Mouse (Mus musculus) G1E (cell line): Measurements from ENCODE around the gene Iqschfp. TPM values are rescaled to one million over a fixed set of nuclear protein-coding genes. Genes with fewer than 3 reads are reported as not detected.

Experiments
- ATAC-seq: 2 replicates; pipeline ENCODE4 v1.8.0; 2016; ENCODE audit warnings: mild to moderate bottlenecking; ENCODE audit not compliant: insufficient number of reproducible peaks, poor library complexity, low FRiP score, severe bottlenecking; ENCODE audit errors: extremely low read depth
- DNase-seq: peaks from one replicate; pipeline ENCODE4 v3.0.0; 2012; ENCODE audit warnings: low spot score
- H3K27me3 ChIP-seq: 2 replicates; pipeline ENCODE4 v1.6.1; 2012; ENCODE audit warnings: mild to moderate bottlenecking, low read length, inconsistent platforms; ENCODE audit not compliant: insufficient read depth
- H3K36me3 ChIP-seq: replicated peaks from 2 replicates; pipeline ENCODE3; 2012; ENCODE audit warnings: mild to moderate bottlenecking, inconsistent platforms
- H3K4me1 ChIP-seq: 2 replicates; pipeline ENCODE4 v1.6.1; 2012; ENCODE audit warnings: low read depth, low read length, inconsistent platforms, mixed read lengths; ENCODE audit not compliant: insufficient read depth
- H3K4me3 ChIP-seq: 2 replicates; pipeline ENCODE4 v1.5.1; 2012; ENCODE audit warnings: low read depth, mild to moderate bottlenecking, inconsistent platforms, low read length, moderate library complexity, mixed read lengths
- H3K9me3 ChIP-seq: replicated peaks from 2 replicates; pipeline ENCODE4 v1.6.1; 2012; ENCODE audit warnings: inconsistent platforms
- CTCF ChIP-seq: IDR thresholded peaks from 2 replicates; pipeline ENCODE4 v1.5.1; 2012; ENCODE audit warnings: low read depth, low read length, inconsistent platforms, mixed read lengths
- GATA1 ChIP-seq: IDR thresholded peaks from 2 replicates; pipeline ENCODE4 v1.6.1; 2012; ENCODE audit warnings: borderline replicate concordance, low read length, inconsistent platforms, mixed read lengths
- GATA2 ChIP-seq: IDR thresholded peaks from 2 replicates; pipeline ENCODE4 v1.6.1; 2012; ENCODE audit warnings: low read depth, low read length, inconsistent platforms, borderline replicate concordance
- POLR2AphosphoS5 ChIP-seq: IDR thresholded peaks from 2 replicates; pipeline ENCODE4 v1.6.1; 2012; ENCODE audit warnings: low read depth, low read length, inconsistent platforms; ENCODE audit not compliant: insufficient replicate concordance
- TAL1 ChIP-seq: conservative IDR thresholded peaks from 2 replicates; pipeline ENCODE4 v1.6.1; 2012; ENCODE audit warnings: low read depth, low read length, inconsistent platforms, mixed read lengths
- polyA plus RNA-seq: library from polyadenylated mRNA; stranded (reverse); fragments of >175 nt; gene quantifications from 2 replicates; pipeline ENCODE4 v1.2.3, GENCODE M21; 2012
- total RNA-seq, 2 experiments: library from RNA; stranded (forward) in 1 of 2; stranded (reverse) in 1 of 2; fragments of 200-1000 nt in 1 of 2; fragments of >200 nt in 1 of 2; fragmentation: Nextera tagmentation in 1 of 2; gene quantifications; 2 replicates each; pipeline ENCODE4 v1.2.3; 2014 to 2017

Gene Iqschfp
- total and polyA plus RNA-seq, 3 experiments = not detected

GRCm38 (mm10) chr3:68282844-68283594, 391.0 kb downstream of the Iqschfp start:
- no peak for ATAC-seq
- Histone ChIP-seq H3K4me1 (no peaks in the 10 kb centered on the region), H3K36me3 (no peaks in the 10 kb centered on the region), H3K4me3 (no peak overlapping the region), H3K27me3 (no peaks in the 10 kb centered on the region), H3K9me3 (peaks cover 16% of the 10 kb centered on the region)
- TF ChIP-seq GATA2 (no peak), CTCF (no peak), POLR2AphosphoS5 (no peak), TAL1 (no peak), GATA1 (no peak)
- no peak for DNase-seq

- TF ChIP-seq GATA2 (no peak), POLR2AphosphoS5 (no peak), TAL1 (no peak)
- Histone ChIP-seq H3K4me1 (no peaks in the 10 kb centered on the region), H3K4me3 (no peak overlapping the region), H3K27me3 (no peaks in the 10 kb centered on the region), H3K36me3 (no peaks in the 10 kb centered on the region), H3K9me3 (peaks cover 15% of the 10 kb centered on the region)
- DNase-seq (no peak), ATAC-seq (no peak)
Observed at GRCm38 (mm10) chr3:68283595-68283991, 391.6 kb downstream of the Iqschfp start.

GRCm38 (mm10) chr3:68284500-68284899, 392.5 kb downstream of the Iqschfp start:
- Histone ChIP-seq H3K4me1 (no peaks in the 10 kb centered on the region), H3K36me3 (no peaks in the 10 kb centered on the region), H3K4me3 (no peak overlapping the region), H3K27me3 (no peaks in the 10 kb centered on the region), H3K9me3 (peaks cover 15% of the 10 kb centered on the region)
- ATAC-seq = no peak
- no peak for TF ChIP-seq GATA2
- no peak for TF ChIP-seq GATA1
- TF ChIP-seq CTCF = no peak
- TF ChIP-seq TAL1 = no peak
- no peak for TF ChIP-seq POLR2AphosphoS5
- DNase-seq = no peak

GRCm38 (mm10) chr3:68296752-68297151, 404.7 kb downstream of the Iqschfp start:
- Histone ChIP-seq H3K4me1 (no peaks in the 10 kb centered on the region), H3K4me3 (no peak overlapping the region), H3K27me3 (no peaks in the 10 kb centered on the region), H3K36me3 (no peaks in the 10 kb centered on the region), H3K9me3 (peaks cover 7% of the 10 kb centered on the region)
- no peak for ATAC-seq
- DNase-seq = no peak
- no peak for TF ChIP-seq POLR2AphosphoS5
- TF ChIP-seq TAL1 = no peak
- no peak for TF ChIP-seq GATA1
- TF ChIP-seq GATA2 = no peak
- no peak for TF ChIP-seq CTCF

GRCm38 (mm10) chr3:68305647-68306046, 413.6 kb downstream of the Iqschfp start:
- no peak for ATAC-seq

GRCm38 (mm10) chr3:68306726-68307125, 414.7 kb downstream of the Iqschfp start:
- TF ChIP-seq POLR2AphosphoS5 (no peak), TAL1 (no peak), GATA2 (no peak), GATA1 (no peak), CTCF (no peak)
- Histone ChIP-seq H3K4me3 (no peak overlapping the region), H3K4me1 (no peaks in the 10 kb centered on the region), H3K36me3 (no peaks in the 10 kb centered on the region), H3K9me3 (peaks cover 23% of the 10 kb centered on the region), H3K27me3 (no peaks in the 10 kb centered on the region)
- DNase-seq (no peak), ATAC-seq (no peak)

More at GRCm38 (mm10) chr3:68305647-68306046, 413.6 kb downstream of the Iqschfp start:
- DNase-seq = no peak
- Histone ChIP-seq H3K9me3 (peaks cover 23% of the 10 kb centered on the region), H3K27me3 (no peaks in the 10 kb centered on the region), H3K4me1 (no peaks in the 10 kb centered on the region), H3K4me3 (no peak overlapping the region), H3K36me3 (no peaks in the 10 kb centered on the region)
- TF ChIP-seq GATA2 = no peak
- no peak for TF ChIP-seq CTCF
- no peak for TF ChIP-seq TAL1
- no peak for TF ChIP-seq POLR2AphosphoS5
- no peak for TF ChIP-seq GATA1
